Mouse (Mus musculus) ES-Bruce4 (cell line): ENCODE results near the gene Tbc1d2b. TPM values are rescaled to one million over a fixed set of nuclear protein-coding genes. Genes with fewer than 3 reads are reported as not detected.
A peak's percentile ranks its signal among the peaks of the same experiment; 100 is the strongest.

Experiments
- H3K27ac ChIP-seq: 2 replicates; pipeline ENCODE4 v1.5.1; 2012; ENCODE audit warnings: low read length, inconsistent platforms; ENCODE audit not compliant: insufficient read depth
- H3K27me3 ChIP-seq: 2 replicates; pipeline ENCODE4 v1.6.1; 2012; ENCODE audit warnings: mild to moderate bottlenecking, low read length, inconsistent platforms; ENCODE audit not compliant: control insufficient read depth, poor library complexity, insufficient read depth, severe bottlenecking
- H3K36me3 ChIP-seq: 2 replicates; pipeline ENCODE4 v1.6.1; 2012; ENCODE audit warnings: inconsistent platforms, mild to moderate bottlenecking, low read length, moderate library complexity; ENCODE audit not compliant: control insufficient read depth, poor library complexity, insufficient read depth, severe bottlenecking
- H3K4me1 ChIP-seq: one replicate; pipeline ENCODE4 v1.8.1; 2011; ENCODE audit warnings: low read length; ENCODE audit not compliant: control insufficient read depth, insufficient read depth
- H3K4me3 ChIP-seq: 2 replicates; pipeline ENCODE4 v1.5.1; 2011; ENCODE audit warnings: low read depth, mild to moderate bottlenecking, low read length
- H3K9ac ChIP-seq: 2 replicates; pipeline ENCODE4 v1.6.1; 2012; ENCODE audit warnings: low read depth, mild to moderate bottlenecking, inconsistent platforms; ENCODE audit not compliant: poor library complexity, severe bottlenecking
- H3K9me3 ChIP-seq: replicated peaks from 2 replicates; pipeline ENCODE4 v1.6.1; 2012; ENCODE audit warnings: mild to moderate bottlenecking, low read length, inconsistent platforms; ENCODE audit not compliant: control insufficient read depth, poor library complexity, insufficient read depth, severe bottlenecking
- CTCF ChIP-seq: IDR thresholded peaks from one replicate; pipeline ENCODE4 v1.8.1; 2011; ENCODE audit warnings: low read depth, low read length
- EP300 ChIP-seq: IDR thresholded peaks from 2 replicates; pipeline ENCODE4 v1.6.1; 2011; ENCODE audit warnings: low read depth, low read length; ENCODE audit not compliant: insufficient read depth
- POLR2A ChIP-seq: IDR thresholded peaks from one replicate; pipeline ENCODE4 v1.8.1; 2011; ENCODE audit warnings: low read length; ENCODE audit not compliant: insufficient read depth
- polyA plus RNA-seq: library from polyadenylated mRNA; stranded (reverse); fragments of >200 nt; gene quantifications from 2 replicates; pipeline ENCODE4 v1.2.4, GENCODE M21; 2011; ENCODE audit warnings: low read depth; ENCODE audit not compliant: missing spikeins, insufficient read depth, insufficient read length

Tbc1d2b gene
- polyA plus RNA-seq, 1 experiment: 8.5 TPM

DNA sequence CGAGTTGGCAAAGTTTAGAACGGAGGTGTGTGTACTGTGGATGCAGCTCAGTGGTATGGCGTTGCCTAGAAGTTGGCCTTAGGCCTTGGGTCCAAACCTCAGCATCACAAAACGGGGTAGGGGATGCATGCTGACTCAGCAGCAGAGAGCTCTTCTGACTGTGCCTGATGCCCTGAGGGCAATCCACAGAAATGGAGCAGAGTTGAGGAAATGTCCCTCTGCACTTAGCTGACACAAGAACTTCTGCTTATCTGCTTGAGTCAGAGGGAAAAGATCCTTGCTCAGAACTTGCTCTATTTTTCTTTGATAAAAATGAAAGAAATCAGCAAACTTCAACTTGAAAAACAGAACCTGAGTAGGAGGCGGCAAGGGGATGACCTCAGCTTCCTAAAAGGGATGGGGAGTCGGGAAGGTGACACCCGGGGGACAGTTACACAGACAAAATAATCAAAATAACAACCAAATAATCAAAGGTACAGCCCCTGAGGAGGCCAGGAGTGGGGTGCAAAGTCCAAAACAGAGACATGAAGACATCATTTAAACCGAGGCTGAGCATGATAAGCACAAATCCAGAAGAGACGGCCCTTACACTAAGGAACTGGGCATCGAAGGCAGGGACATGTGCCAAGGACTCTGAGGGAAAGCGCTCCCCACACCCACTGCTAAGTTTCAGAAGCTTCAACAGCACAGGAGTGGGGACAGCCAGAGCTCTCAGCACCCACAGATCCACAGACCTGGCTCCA, 54.2 kb downstream of the Tbc1d2b start:
- Histone ChIP-seq H3K9ac (no peak overlapping the region), H3K9me3 (no peaks in the 10 kb centered on the region), H3K4me3 (no peak overlapping the region), H3K27ac (no peak overlapping the region), H3K36me3 (no peaks in the 10 kb centered on the region), H3K4me1 (no peaks in the 10 kb centered on the region), H3K27me3 (no peaks in the 10 kb centered on the region)
- TF ChIP-seq POLR2A: no peak

DNA sequence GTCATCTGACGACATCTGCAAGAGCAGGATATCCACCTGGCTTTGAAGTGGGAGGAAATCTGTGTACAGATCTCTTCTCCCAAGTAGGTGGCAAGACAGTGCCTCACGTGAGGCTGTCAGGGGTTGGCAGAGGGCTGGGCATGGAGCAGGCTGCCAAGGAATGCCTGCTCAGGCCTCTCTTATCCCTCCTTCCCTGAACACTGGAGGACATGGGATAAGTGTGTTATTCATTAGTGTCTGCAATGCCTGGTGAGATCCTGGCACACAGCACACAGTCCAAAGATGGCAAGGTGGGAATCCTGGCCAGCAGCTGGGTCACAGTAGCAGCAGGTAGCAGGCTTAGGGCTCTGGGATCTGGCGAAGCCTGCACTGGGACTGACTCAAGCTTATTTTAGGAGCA, 57.5 kb downstream of the Tbc1d2b start:
- Histone ChIP-seq H3K27ac (no peak overlapping the region), H3K27me3 (no peaks in the 10 kb centered on the region), H3K9ac (no peak overlapping the region), H3K4me1 (no peaks in the 10 kb centered on the region), H3K9me3 (no peaks in the 10 kb centered on the region), H3K36me3 (no peaks in the 10 kb centered on the region), H3K4me3 (no peak overlapping the region)
- TF ChIP-seq CTCF (no peak), EP300 (no peak), POLR2A (no peak)

DNA sequence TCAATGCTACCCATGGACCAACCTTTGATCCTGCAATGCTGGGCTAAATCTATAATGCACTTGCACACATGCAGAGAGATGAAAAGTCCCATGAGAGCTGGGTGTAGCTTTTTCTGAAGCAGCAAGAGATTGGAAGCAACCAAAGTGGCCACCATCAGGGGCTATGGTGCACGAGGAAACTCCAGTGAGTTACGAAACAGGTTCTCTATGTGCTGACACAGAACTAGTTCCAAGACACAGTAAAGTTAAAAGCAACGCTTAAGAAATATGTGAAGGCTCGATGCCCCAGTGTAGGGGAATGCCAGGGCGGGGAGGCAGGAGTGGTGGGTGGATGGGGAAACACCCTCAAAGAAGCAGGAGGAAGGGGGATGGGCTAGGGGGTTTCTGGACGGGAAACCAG, 61.9 kb downstream of the Tbc1d2b start:
- H3K4me1 ChIP-seq: no peaks in the 10 kb centered on the region
- H3K27ac ChIP-seq: no peak overlapping the region
- H3K9ac ChIP-seq: no peak overlapping the region
- H3K9me3 ChIP-seq: no peaks in the 10 kb centered on the region
- no peaks in the 10 kb centered on the region for H3K27me3 ChIP-seq
- no peaks in the 10 kb centered on the region for H3K36me3 ChIP-seq
- TF ChIP-seq EP300: no peak
- TF ChIP-seq POLR2A: no peak
- no peak for TF ChIP-seq CTCF
- no peak overlapping the region for H3K4me3 ChIP-seq

DNA sequence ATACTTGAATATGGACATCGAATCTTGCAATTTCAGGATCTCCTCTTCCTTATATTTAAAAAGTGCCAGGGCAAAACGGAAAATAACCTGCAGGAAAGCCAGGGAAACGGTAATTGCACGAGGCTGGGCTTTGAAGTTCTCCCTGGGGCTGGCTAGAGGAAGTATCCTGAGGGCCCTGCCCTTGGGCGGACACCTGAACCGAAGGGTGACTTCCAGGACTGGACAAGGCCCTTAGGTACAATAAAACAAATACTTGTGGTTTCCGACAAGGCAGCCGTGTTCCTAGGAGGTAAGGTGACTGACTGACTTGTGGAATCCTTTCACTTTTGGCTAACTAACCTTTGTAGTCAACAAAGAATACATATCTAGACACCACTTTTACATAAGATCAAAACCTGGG, 62.8 kb downstream of the Tbc1d2b start:
- Histone ChIP-seq H3K9ac (no peak overlapping the region), H3K27me3 (no peaks in the 10 kb centered on the region), H3K36me3 (no peaks in the 10 kb centered on the region), H3K4me3 (no peak overlapping the region), H3K4me1 (no peaks in the 10 kb centered on the region), H3K9me3 (no peaks in the 10 kb centered on the region), H3K27ac (no peak overlapping the region)
- TF ChIP-seq EP300 (no peak), POLR2A (no peak), CTCF (no peak)

DNA sequence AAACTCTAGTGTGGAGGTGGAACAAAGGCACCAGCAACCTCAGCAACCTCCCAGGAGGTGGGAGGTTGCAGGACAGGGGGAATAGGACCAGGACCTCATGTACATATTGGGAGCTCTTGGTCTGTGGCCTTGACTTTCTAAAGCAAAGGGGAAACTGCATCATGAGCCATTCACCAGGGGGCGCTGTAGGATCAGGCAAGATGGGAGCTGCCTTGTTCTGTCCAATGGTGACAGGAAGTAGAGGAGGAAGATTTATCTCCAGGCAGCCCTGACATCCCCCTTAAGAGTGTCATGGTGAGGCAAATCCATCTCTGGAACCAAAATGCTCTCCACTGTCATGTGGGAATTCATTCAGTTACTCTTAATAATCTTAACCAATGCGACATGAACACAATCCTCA, 64.1 kb downstream of the Tbc1d2b start:
- no peak overlapping the region for H3K9ac ChIP-seq
- H3K4me3 ChIP-seq: no peak overlapping the region
- H3K27me3 ChIP-seq: no peaks in the 10 kb centered on the region
- H3K36me3 ChIP-seq: no peaks in the 10 kb centered on the region
- H3K4me1 ChIP-seq: no peaks in the 10 kb centered on the region
- no peak for TF ChIP-seq EP300
- peak; percentile 90 for TF ChIP-seq CTCF
- no peak for TF ChIP-seq POLR2A
- H3K9me3 ChIP-seq: no peaks in the 10 kb centered on the region
- H3K27ac ChIP-seq: no peak overlapping the region

DNA sequence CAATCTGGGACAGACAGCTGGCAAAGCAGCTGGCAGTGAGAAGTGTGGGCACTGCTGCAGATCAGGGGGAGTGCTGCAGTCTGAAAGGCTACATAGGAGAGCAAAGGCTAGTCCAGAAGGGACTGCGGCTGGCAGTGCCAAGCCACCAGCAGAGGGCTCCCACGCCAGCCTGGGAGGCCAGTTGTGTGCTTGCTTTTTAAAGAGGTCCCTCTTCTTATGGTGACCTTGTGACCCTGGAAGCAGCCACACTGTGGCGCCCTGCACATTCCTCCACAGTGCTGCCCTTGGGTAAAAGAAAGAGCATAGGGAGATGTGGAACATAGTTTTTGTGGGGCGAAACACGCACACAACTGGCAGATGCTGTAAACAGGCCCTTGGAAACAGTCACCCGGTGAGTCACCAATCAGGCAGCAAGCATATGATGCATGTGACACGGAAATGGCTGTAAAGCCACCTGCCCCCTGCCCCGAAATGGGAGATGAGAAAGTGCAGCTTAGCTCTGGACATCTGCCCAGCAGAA, 66.1 kb downstream of the Tbc1d2b start:
- Histone ChIP-seq H3K36me3 (no peaks in the 10 kb centered on the region), H3K27me3 (no peaks in the 10 kb centered on the region), H3K4me1 (no peaks in the 10 kb centered on the region), H3K4me3 (no peak overlapping the region), H3K9ac (no peak overlapping the region), H3K27ac (no peak overlapping the region), H3K9me3 (no peaks in the 10 kb centered on the region)
- TF ChIP-seq CTCF: peak; percentile 25
- no peak for TF ChIP-seq EP300
- TF ChIP-seq POLR2A: no peak
